Mouse (Mus musculus) kidney, postnatal 10 days (tissue): ENCODE data around the gene Olfr1132.
"Not testable (repeated sequence)": the region's sequence is repeated elsewhere in the genome, so short reads cannot be mapped to it uniquely, and the experiment has no call there.

Source experiments
- DNase-seq: peaks from one replicate; pipeline ENCODE4 v3.0.0; 2021; ENCODE audit warnings: mixed read lengths

Olfr1132 gene

GRCm38 (mm10) chr2:87637435-87637834 is at the start of gene Olfr1132:
Gene Olfr1132 (minus strand): TSS chr2:87637535.
- DNase-seq: no peak

- DNase-seq: no peak
Observed at GRCm38 (mm10) chr2:87673564-87673963, 36.2 kb upstream of the Olfr1132 start, which contains the start of gene Olfr1135. Gene Olfr1135 (minus strand): TSS chr2:87673664.

DNA sequence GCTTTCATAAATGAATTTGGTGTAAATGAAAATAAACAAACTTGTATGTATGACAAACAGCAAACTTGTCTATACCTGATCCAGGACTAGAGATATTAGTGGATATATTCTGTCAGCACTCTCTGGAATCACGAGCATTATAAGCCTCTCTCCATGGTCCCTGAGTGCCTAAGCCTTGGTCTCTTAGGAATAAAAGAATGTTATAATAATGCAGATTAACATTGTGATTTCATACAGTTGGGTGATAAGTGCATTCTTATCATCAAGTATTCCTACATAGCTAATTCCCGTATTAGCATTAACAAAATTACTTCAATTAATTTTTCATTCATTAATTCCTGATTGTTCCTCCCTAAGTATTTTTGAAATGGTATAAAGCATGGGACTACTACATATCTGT is 21.0 kb upstream of the Olfr1132 start, which contains the start of gene Olfr1134:
Olfr1134 (minus strand) TSS at position 101 of the 400 bp plus-strand sequence.
- DNase-seq: no peak

GRCm38 (mm10) chr2:87647274-87647673 is 9.9 kb upstream of the Olfr1132 start, which contains the start of gene Olfr1133:
Gene Olfr1133 (minus strand): TSS chr2:87647374.
- DNase-seq: no peak

GRCm38 (mm10) chr2:87642441-87642840 is 5.1 kb upstream of the Olfr1132 start:
- no peak for DNase-seq

- DNase-seq: no peak
Observed at GRCm38 (mm10) chr2:87626804-87627203, 10.5 kb downstream of the Olfr1132 start, which contains the start of gene Olfr1131. Gene Olfr1131 (plus strand): TSS chr2:87627104.

- not testable (repeated sequence) for DNase-seq
Observed at GRCm38 (mm10) chr2:87605912-87606311, 31.4 kb downstream of the Olfr1132 start, which contains the start of gene Olfr1130. Gene Olfr1130 (plus strand): TSS chr2:87606212.
